12 mouse cellular contexts compared by ENCODE assay signal in genomic region chr13:3782499-3782898, GRCm38 (mm10). TPM values are rescaled to one million over a fixed set of nuclear protein-coding genes. Genes with fewer than 3 reads are reported as not detected.
DNase-seq lines count a peak whose midpoint lies in the region; ATAC-seq lines count a peak whose summit lies in the region.
"Had no signal": no experiment of that assay in that cellular context is flagged by ENCODE, and none has a peak within 500 bp of the region (broad histone marks: within the 10 kb centered on the region; RNA-seq: fewer than 3 reads in every experiment).

No protein-coding gene starts in this region.

- H3K4me1 ChIP-seq in intestine, embryonic 16.5 days (ENCODE audit: control insufficient read depth, insufficient read depth, low read length) = peaks cover 9% of the 10 kb centered on the region
- 0 out of 2 replicates have a peak, but pooled peaks cover 2% of the 10 kb centered on the region for H3K4me1 ChIP-seq in intestine, embryonic 15.5 days (replicated peaks)
- no peaks in the 10 kb centered on the region for H3K4me1 ChIP-seq in hindbrain, embryonic 14.5 days (replicated peaks; ENCODE audit: control insufficient read depth, insufficient read depth, low read length)
- H3K4me1 ChIP-seq in neural tube, embryonic 15.5 days = no peaks in the 10 kb centered on the region
- no peaks in the 10 kb centered on the region for H3K4me1 ChIP-seq in forebrain, embryonic 12.5 days

- peak; percentile 25; the same call in 1 of the 2 replicates for ATAC-seq in intestine, embryonic 16.5 days
- no peak for ATAC-seq in intestine, embryonic 15.5 days
- peak; percentile 40; the same call in 1 of the 2 replicates for ATAC-seq in hindbrain, embryonic 14.5 days (ENCODE audit: low FRiP score)
- peak; percentile 55 for ATAC-seq in neural tube, embryonic 15.5 days (ENCODE audit: low FRiP score)
- ATAC-seq in forebrain, embryonic 12.5 days (ENCODE audit: low FRiP score) = no peak
- ATAC-seq: inflammation-experienced regulatory T-cells, adult 6 months; liver, postnatal 0 days had no signal

- H3K27me3 ChIP-seq in intestine, embryonic 16.5 days (replicated peaks; ENCODE audit: control insufficient read depth, insufficient read depth, low read length) = no peaks in the 10 kb centered on the region
- H3K27me3 ChIP-seq in intestine, embryonic 15.5 days (replicated peaks) = no peaks in the 10 kb centered on the region
- H3K27me3 ChIP-seq in hindbrain, embryonic 14.5 days (ENCODE audit: control insufficient read depth, insufficient read depth, low read length) = no peaks in the 10 kb centered on the region
- H3K27me3 ChIP-seq in neural tube, embryonic 15.5 days (replicated peaks) = no peaks in the 10 kb centered on the region
- no peaks in the 10 kb centered on the region for H3K27me3 ChIP-seq in forebrain, embryonic 12.5 days

- no peak overlapping the region for H3K4me3 ChIP-seq in intestine, embryonic 16.5 days (ENCODE audit: low read length)
- H3K4me3 ChIP-seq in intestine, embryonic 15.5 days (replicated peaks) = no peak overlapping the region
- H3K4me3 ChIP-seq in hindbrain, embryonic 14.5 days (replicated peaks; ENCODE audit: low read length) = no peak overlapping the region
- no peak overlapping the region for H3K4me3 ChIP-seq in neural tube, embryonic 15.5 days (replicated peaks)
- H3K4me3 ChIP-seq in forebrain, embryonic 12.5 days (replicated peaks) = no peak overlapping the region
- H3K4me3 ChIP-seq: left cerebral cortex, adult 2 months had no signal

- DNase-seq in adipocyte (ENCODE audit: low spot score) (peak; percentile 70), liver (no peak)
- no peak for DNase-seq in hindbrain, embryonic 14.5 days (ENCODE audit: low spot score)
- no peak for DNase-seq in frontal cortex, postnatal 10 days (ENCODE audit: low spot score in 2 of 2)
- DNase-seq: gastrocnemius, postnatal 25 days; liver, postnatal 0 days had no signal

- H3K9me3 ChIP-seq in intestine, embryonic 16.5 days (ENCODE audit: control insufficient read depth, low read length) = no peaks in the 10 kb centered on the region
- H3K9me3 ChIP-seq in intestine, embryonic 15.5 days = no peaks in the 10 kb centered on the region
- no peaks in the 10 kb centered on the region for H3K9me3 ChIP-seq in hindbrain, embryonic 14.5 days (ENCODE audit: control insufficient read depth, low read length)
- no peaks in the 10 kb centered on the region for H3K9me3 ChIP-seq in neural tube, embryonic 15.5 days (replicated peaks)
- H3K9me3 ChIP-seq in forebrain, embryonic 12.5 days = no peaks in the 10 kb centered on the region

- 55% methylated on average over 2 of the region's 2 CpGs for WGBS in intestine, embryonic 16.5 days
- 62% methylated on average over 2 of the region's 2 CpGs for WGBS in intestine, embryonic 15.5 days
- WGBS in hindbrain, embryonic 14.5 days = 8% methylated on average over 2 of the region's 2 CpGs
- 12% methylated on average over 2 of the region's 2 CpGs for WGBS in neural tube, embryonic 15.5 days
- WGBS in forebrain, embryonic 12.5 days = 36% methylated on average over 2 of the region's 2 CpGs

- no peaks in the 10 kb centered on the region for H3K36me3 ChIP-seq in intestine, embryonic 16.5 days (ENCODE audit: control insufficient read depth, insufficient read depth, low read length)
- no peaks in the 10 kb centered on the region for H3K36me3 ChIP-seq in intestine, embryonic 15.5 days
- H3K36me3 ChIP-seq in hindbrain, embryonic 14.5 days (replicated peaks; ENCODE audit: control insufficient read depth, insufficient read depth) = no peaks in the 10 kb centered on the region
- H3K36me3 ChIP-seq in neural tube, embryonic 15.5 days = no peaks in the 10 kb centered on the region
- H3K36me3 ChIP-seq in forebrain, embryonic 12.5 days (replicated peaks) = no peaks in the 10 kb centered on the region

- no peak overlapping the region for H3K4me2 ChIP-seq in intestine, embryonic 16.5 days (ENCODE audit: low read depth, low read length)
- no peak overlapping the region for H3K4me2 ChIP-seq in intestine, embryonic 15.5 days (replicated peaks)
- no peak overlapping the region for H3K4me2 ChIP-seq in hindbrain, embryonic 14.5 days (replicated peaks)
- no peak overlapping the region for H3K4me2 ChIP-seq in neural tube, embryonic 15.5 days
- H3K4me2 ChIP-seq in forebrain, embryonic 12.5 days = no peak overlapping the region

- no peak overlapping the region for H3K9ac ChIP-seq in intestine, embryonic 16.5 days (ENCODE audit: low read depth, low read length)
- no peak overlapping the region for H3K9ac ChIP-seq in intestine, embryonic 15.5 days
- no peak overlapping the region for H3K9ac ChIP-seq in hindbrain, embryonic 14.5 days
- no peak overlapping the region for H3K9ac ChIP-seq in neural tube, embryonic 15.5 days (replicated peaks)
- H3K9ac ChIP-seq in forebrain, embryonic 12.5 days = no peak overlapping the region
- H3K9ac ChIP-seq: liver, postnatal 0 days had no signal

- 0 out of 2 replicates have a peak overlapping the region, but pooled peaks have one; percentile 37 for H3K27ac ChIP-seq in intestine, embryonic 16.5 days (ENCODE audit: low read length)
- no peak overlapping the region for H3K27ac ChIP-seq in intestine, embryonic 15.5 days
- H3K27ac ChIP-seq in hindbrain, embryonic 14.5 days = no peak overlapping the region
- H3K27ac ChIP-seq in neural tube, embryonic 15.5 days (replicated peaks) = no peak overlapping the region
- no peak overlapping the region for H3K27ac ChIP-seq in forebrain, embryonic 12.5 days
- H3K27ac ChIP-seq: left cerebral cortex, adult 2 months had no signal

RNA-seq across cellular contexts. Expression of gene Calml3, which starts 21.6 kb away (rescaled TPM):
- polyA plus RNA-seq in intestine, embryonic 16.5 days (2015; fragmentation: Nextera tagmentation; extraction: Ambion mirVana) = not detected in 2 replicates
- polyA plus RNA-seq in intestine, embryonic 15.5 days (2015; fragmentation: Nextera tagmentation; extraction: Ambion mirVana) = not detected in 2 replicates
- polyA plus RNA-seq in hindbrain, embryonic 14.5 days (2014; fragmentation: Nextera tagmentation; extraction: Ambion mirVana) = not detected in 2 replicates
- polyA plus RNA-seq in neural tube, embryonic 15.5 days (2015; fragmentation: Nextera tagmentation; extraction: Ambion mirVana) = not detected in 2 replicates
- not detected in 2 replicates for polyA plus RNA-seq in forebrain, embryonic 12.5 days (2016; fragmentation: Nextera tagmentation; extraction: Ambion mirVana)
- polyA plus RNA-seq: inflammation-experienced regulatory T-cells, adult 6 months; liver, postnatal 0 days had no signal

RNA-seq across cellular contexts. Expression of gene Calm4, which starts 55.1 kb away (rescaled TPM):
- polyA plus RNA-seq in intestine, embryonic 16.5 days (2015; fragmentation: Nextera tagmentation; extraction: Ambion mirVana) = 0.39 TPM in 1 of 2 replicates, not detected in the other
- polyA plus RNA-seq in intestine, embryonic 15.5 days (2015; fragmentation: Nextera tagmentation; extraction: Ambion mirVana) = not detected in 2 replicates
- not detected in 2 replicates for polyA plus RNA-seq in hindbrain, embryonic 14.5 days (2014; fragmentation: Nextera tagmentation; extraction: Ambion mirVana)
- polyA plus RNA-seq in neural tube, embryonic 15.5 days (2015; fragmentation: Nextera tagmentation; extraction: Ambion mirVana) = 0.17 and 0.27 TPM in 2 replicates
- polyA plus RNA-seq in forebrain, embryonic 12.5 days (2016; fragmentation: Nextera tagmentation; extraction: Ambion mirVana) = not detected in 2 replicates
- polyA plus RNA-seq: inflammation-experienced regulatory T-cells, adult 6 months; liver, postnatal 0 days had no signal

Comparison
In these comparisons a context has a peak if more than half of its experiments do, and no peak if none do; other contexts are left out.
1. ATAC-seq: peak in intestine, embryonic 16.5 days (single experiment), hindbrain, embryonic 14.5 days (single experiment) and neural tube, embryonic 15.5 days (single experiment); none in intestine, embryonic 15.5 days (single experiment) and forebrain, embryonic 12.5 days (single experiment).